Mouse (Mus musculus) lung, embryonic 15.5 days (tissue): ENCODE measurements around the gene Tmem51. TPM values are rescaled to one million over a fixed set of nuclear protein-coding genes. Genes with fewer than 3 reads are reported as not detected.
"Not testable (repeated sequence)": the region's sequence is repeated elsewhere in the genome, so short reads cannot be mapped to it uniquely, and the experiment has no call there.

Source experiments
- ATAC-seq: fragments of 200-750 bp; cut with Nextera tagmentation; 2 replicates; pipeline ENCODE4 v1.8.0; 2017; ENCODE audit warnings: moderate number of reproducible peaks, borderline replicate concordance; ENCODE audit not compliant: low FRiP score, low TSS enrichment; ENCODE audit errors: extremely low read depth
- H3K27ac ChIP-seq: fragments of 300-500 bp; sonication (generic); 2 replicates; pipeline ENCODE4 v1.5.1; 2015; ENCODE audit warnings: moderate library complexity, mild to moderate bottlenecking, inconsistent platforms
- H3K27me3 ChIP-seq: fragments of 300-500 bp; sonication (generic); 2 replicates; pipeline ENCODE4 v1.6.1; 2015; ENCODE audit warnings: inconsistent platforms
- H3K36me3 ChIP-seq: fragments of 300-500 bp; sonication (generic); 2 replicates; pipeline ENCODE4 v1.6.1; 2015; ENCODE audit warnings: inconsistent platforms
- H3K4me1 ChIP-seq: fragments of 300-500 bp; sonication (generic); 2 replicates; pipeline ENCODE4 v1.6.1; 2015; ENCODE audit warnings: inconsistent platforms
- H3K4me2 ChIP-seq: fragments of 300-500 bp; sonication (generic); 2 replicates; pipeline ENCODE4 v1.6.1; 2015; ENCODE audit warnings: inconsistent platforms, mild to moderate bottlenecking, moderate library complexity
- H3K4me3 ChIP-seq: fragments of 300-500 bp; sonication (generic); 2 replicates; pipeline ENCODE4 v1.5.1; 2015; ENCODE audit warnings: mild to moderate bottlenecking, inconsistent platforms
- H3K9ac ChIP-seq: fragments of 300-500 bp; sonication (generic); 2 replicates; pipeline ENCODE4 v1.6.1; 2015; ENCODE audit warnings: inconsistent platforms
- H3K9me3 ChIP-seq: fragments of 300-500 bp; sonication (generic); 2 replicates; pipeline ENCODE4 v1.6.1; 2016; ENCODE audit warnings: inconsistent platforms
- WGBS: fragments of 180-500 bp; shearing (Covaris S2); methylation state at CpG from one replicate; pipeline ENCODE4 v1.1.7; 2015; 5-methylcytosine and 5-hydroxymethylcytosine counted together
- polyA plus RNA-seq: library from polyadenylated mRNA; unstranded; fragments of >200 nt; fragmentation: Nextera tagmentation; extraction: Ambion mirVana; gene quantifications from 2 replicates; pipeline ENCODE4 v1.2.1, GENCODE M21; 2015

Gene Tmem51
- polyA plus RNA-seq, 1 experiment from 2014 or later = 23.1 TPM

- Histone ChIP-seq H3K4me3 (no peak overlapping the region), H3K4me2 (no peak overlapping the region), H3K27me3 (no peaks in the 10 kb centered on the region), H3K27ac (no peak overlapping the region), H3K9me3 (no peaks in the 10 kb centered on the region), H3K4me1 (peaks cover 8% of the 10 kb centered on the region; the same call in 1 of the 2 replicates), H3K36me3 (no peaks in the 10 kb centered on the region), H3K9ac (no peak overlapping the region)
- 84% methylated on average over 11 of the region's 11 CpGs for WGBS
- no peak for ATAC-seq
These were observed 29.5 kb downstream of the Tmem51 start for GRCm38 (mm10) chr4:142054580-142054979.

DNA sequence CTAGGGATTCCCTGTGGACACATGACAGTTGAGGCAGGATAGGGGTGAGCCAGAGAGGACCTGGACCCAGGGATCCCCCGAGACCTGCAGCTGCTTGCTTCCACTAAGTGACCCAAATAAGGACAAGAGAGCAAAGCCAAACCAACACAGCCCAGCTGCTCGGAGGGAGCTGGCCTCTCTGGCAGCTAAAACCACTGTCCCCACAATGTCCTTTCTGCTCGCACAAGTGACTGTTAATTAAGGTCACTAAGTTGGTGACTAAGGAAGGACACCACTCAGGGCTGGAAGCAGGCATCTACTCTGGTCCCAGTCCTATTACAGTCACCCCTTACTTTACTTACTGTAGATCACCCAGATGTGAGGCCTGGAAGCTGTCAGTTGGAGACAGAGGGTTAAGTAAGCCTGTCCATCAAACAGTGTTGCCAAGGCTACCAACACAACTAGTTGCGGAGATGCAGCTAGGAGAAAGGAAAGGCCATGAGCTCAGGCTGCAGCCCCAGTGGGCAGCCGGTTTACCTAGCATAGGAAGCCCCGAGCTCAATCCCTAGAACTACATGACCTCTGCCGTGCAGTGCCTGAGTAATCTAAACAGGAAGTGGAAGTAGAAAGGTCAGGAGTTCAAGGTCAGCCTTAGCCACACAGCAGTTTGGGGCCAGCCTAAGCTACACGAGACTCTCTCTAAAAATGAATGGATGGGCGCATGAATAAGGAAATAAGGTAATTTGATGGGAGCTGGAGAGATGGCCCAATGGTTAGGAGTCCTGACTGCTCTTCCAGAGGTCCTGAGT is 30.2 kb downstream of the Tmem51 start:
- no peaks in the 10 kb centered on the region for H3K27me3 ChIP-seq
- WGBS = 45% methylated on average over 9 of the region's 9 CpGs
- no peak overlapping the region for H3K27ac ChIP-seq

GRCm38 (mm10) chr4:142053261-142053660 is 30.8 kb downstream of the Tmem51 start:
- Histone ChIP-seq H3K27ac (no peak overlapping the region), H3K9ac (no peak overlapping the region), H3K36me3 (no peaks in the 10 kb centered on the region), H3K4me2 (no peak overlapping the region), H3K4me1 (peaks cover 8% of the 10 kb centered on the region; the same call in 1 of the 2 replicates), H3K9me3 (no peaks in the 10 kb centered on the region), H3K4me3 (no peak overlapping the region), H3K27me3 (no peaks in the 10 kb centered on the region)
- ATAC-seq = no peak
- WGBS = 46% methylated on average over 4 of the region's 4 CpGs

More for the DNA sequence above, 30.2 kb downstream of the Tmem51 start:
- Histone ChIP-seq H3K4me2 (no peak overlapping the region), H3K36me3 (no peaks in the 10 kb centered on the region), H3K4me3 (no peak overlapping the region), H3K9me3 (no peaks in the 10 kb centered on the region), H3K9ac (no peak overlapping the region), H3K4me1 (peaks cover 8% of the 10 kb centered on the region; the same call in 1 of the 2 replicates)
- ATAC-seq = no peak

DNA sequence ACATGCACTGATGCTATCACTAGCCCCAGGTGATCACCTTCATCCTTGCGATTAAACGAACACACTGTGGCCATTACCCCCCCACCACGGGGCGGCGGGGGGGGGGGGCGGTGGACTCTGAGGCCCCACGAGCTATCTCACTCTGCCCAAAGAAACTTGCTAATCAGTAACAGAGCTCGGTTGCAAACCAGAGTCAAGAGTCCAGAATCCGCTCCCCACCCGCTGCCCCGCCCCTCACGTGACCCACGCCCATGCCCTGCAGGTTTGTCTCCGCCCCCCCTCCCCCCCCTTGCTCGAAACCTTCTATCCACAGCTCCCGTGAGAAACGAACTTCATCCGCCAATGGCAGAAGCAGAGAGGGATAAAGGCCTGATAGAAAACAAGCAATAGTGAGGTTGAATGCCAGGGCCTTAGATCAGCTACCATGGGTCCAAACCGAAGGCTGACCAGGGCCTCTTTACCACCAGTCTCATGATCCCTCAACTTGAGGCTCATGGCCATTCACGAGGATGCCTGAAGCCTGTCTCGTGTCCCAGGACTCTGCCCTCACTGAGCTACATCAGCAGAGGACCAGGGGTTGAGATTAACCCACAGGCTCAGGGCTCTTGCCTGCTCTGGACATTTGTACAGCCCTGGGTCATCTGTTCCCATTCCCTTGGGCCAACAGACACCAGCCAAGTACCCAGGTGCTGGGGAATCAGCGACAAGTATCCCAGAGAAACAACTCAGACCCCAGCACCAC is 31.5 kb downstream of the Tmem51 start:
- 39% methylated on average over 22 of the region's 22 CpGs for WGBS
- Histone ChIP-seq H3K36me3 (no peaks in the 10 kb centered on the region), H3K9ac (no peak overlapping the region), H3K27me3 (no peaks in the 10 kb centered on the region), H3K27ac (no peak overlapping the region), H3K4me2 (peak overlapping the region; percentile 12), H3K4me1 (peaks cover 8% of the 10 kb centered on the region; the same call in 1 of the 2 replicates), H3K4me3 (no peak overlapping the region), H3K9me3 (no peaks in the 10 kb centered on the region)
- ATAC-seq = peak; percentile 20; the same call in 1 of the 2 replicates

DNA sequence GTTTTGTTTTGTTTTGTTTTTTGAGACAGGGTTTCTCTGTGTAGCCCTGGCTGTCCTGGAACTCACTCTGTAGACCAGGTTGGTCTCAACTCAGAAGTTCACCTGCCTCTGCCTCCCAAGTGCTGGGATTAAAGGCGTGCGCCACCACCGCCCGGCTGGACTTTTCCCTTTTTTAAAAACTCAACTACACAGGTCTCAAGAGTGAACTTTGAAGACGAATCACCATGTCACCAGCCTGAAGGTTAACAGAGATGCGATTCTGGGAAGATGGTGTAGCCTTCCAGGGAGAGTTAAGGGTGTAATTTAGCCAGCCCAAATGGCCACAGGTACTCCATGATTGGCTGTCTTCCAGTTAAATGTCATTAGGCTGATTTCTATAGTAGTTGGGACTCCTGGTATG is 32.2 kb downstream of the Tmem51 start:
- not testable (repeated sequence) for H3K9me3 ChIP-seq, H3K27ac ChIP-seq, H3K9ac ChIP-seq, H3K27me3 ChIP-seq, ATAC-seq, H3K36me3 ChIP-seq, H3K4me3 ChIP-seq
- Histone ChIP-seq H3K4me2 (peak overlapping the region; percentile 12), H3K4me1 (peaks cover 11% of the 10 kb centered on the region; the same call in 1 of the 2 replicates)
- WGBS = 73% methylated on average over 6 of the region's 6 CpGs

GRCm38 (mm10) chr4:142049963-142050362 is 34.1 kb downstream of the Tmem51 start:
- H3K4me1 ChIP-seq = peaks cover 12% of the 10 kb centered on the region; the same call in 1 of the 2 replicates
- no peak overlapping the region for H3K9ac ChIP-seq
- ATAC-seq = no peak
- H3K27ac ChIP-seq = no peak overlapping the region
- no peak overlapping the region for H3K4me2 ChIP-seq
- H3K9me3 ChIP-seq = no peaks in the 10 kb centered on the region
- no peaks in the 10 kb centered on the region for H3K27me3 ChIP-seq
- no peak overlapping the region for H3K4me3 ChIP-seq
- WGBS = 91% methylated on average over 5 of the region's 5 CpGs
- H3K36me3 ChIP-seq = no peaks in the 10 kb centered on the region

DNA sequence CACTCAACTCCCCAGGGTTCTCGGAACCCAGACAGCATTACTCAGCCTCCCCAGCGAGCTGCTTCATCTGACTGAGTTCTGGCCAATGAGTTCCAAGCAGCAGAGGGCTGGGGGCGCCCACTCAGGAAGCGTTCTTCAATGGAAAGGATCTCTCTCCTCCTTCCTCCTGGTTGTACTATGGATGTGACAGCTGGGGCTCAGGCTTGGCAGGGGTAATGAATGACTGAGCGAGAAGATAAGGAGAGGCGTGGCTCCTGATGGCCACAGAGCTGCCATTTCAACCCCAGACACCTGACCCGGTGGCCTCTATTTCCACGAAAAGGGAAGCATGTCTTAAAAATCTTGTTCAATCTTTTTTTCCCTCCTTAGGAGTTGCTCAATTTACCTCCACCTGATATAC is 35.7 kb downstream of the Tmem51 start:
- WGBS = 51% methylated on average over 8 of the region's 8 CpGs
- no peak overlapping the region for H3K4me2 ChIP-seq
- H3K4me3 ChIP-seq = no peak overlapping the region
- peaks cover 12% of the 10 kb centered on the region; the same call in 1 of the 2 replicates for H3K4me1 ChIP-seq
- no peak overlapping the region for H3K9ac ChIP-seq
- no peaks in the 10 kb centered on the region for H3K36me3 ChIP-seq
- no peaks in the 10 kb centered on the region for H3K27me3 ChIP-seq
- ATAC-seq = no peak
- H3K9me3 ChIP-seq = no peaks in the 10 kb centered on the region
- no peak overlapping the region for H3K27ac ChIP-seq

DNA sequence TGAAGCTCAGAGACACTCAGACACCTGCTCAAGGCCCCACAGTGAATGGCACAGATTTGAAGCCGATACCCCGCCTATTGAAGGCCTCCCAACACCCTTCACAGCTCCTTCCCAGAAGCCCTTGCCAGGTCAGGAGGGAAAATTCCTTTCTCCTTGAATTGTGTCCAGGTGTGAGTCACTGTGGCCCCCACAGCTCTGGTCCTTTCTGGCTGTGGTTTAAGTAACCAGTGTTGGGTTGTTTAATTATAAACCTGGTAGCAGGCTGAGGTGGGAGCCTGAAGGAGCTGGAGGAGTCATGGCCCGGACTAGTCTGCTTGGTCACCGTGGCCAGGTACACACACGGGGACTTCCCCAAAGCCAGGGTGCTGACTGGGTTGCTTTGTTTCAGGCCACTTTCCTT is 37.1 kb downstream of the Tmem51 start:
- peaks cover 16% of the 10 kb centered on the region for H3K4me1 ChIP-seq
- no peaks in the 10 kb centered on the region for H3K36me3 ChIP-seq
- no peak overlapping the region for H3K4me3 ChIP-seq
- ATAC-seq = no peak
- no peaks in the 10 kb centered on the region for H3K27me3 ChIP-seq
- H3K27ac ChIP-seq = peak overlapping the region; percentile 2; the same call in 1 of the 2 replicates
- WGBS = 61% methylated on average over 5 of the region's 5 CpGs
- H3K9me3 ChIP-seq = no peaks in the 10 kb centered on the region
- H3K9ac ChIP-seq = no peak overlapping the region
- H3K4me2 ChIP-seq = no peak overlapping the region

GRCm38 (mm10) chr4:142046496-142046895 is 37.6 kb downstream of the Tmem51 start:
- no peaks in the 10 kb centered on the region for H3K27me3 ChIP-seq
- H3K27ac ChIP-seq = no peak overlapping the region
- no peaks in the 10 kb centered on the region for H3K9me3 ChIP-seq
- H3K4me2 ChIP-seq = no peak overlapping the region
- H3K9ac ChIP-seq = no peak overlapping the region
- no peak overlapping the region for H3K4me3 ChIP-seq
- H3K4me1 ChIP-seq = peaks cover 20% of the 10 kb centered on the region
- H3K36me3 ChIP-seq = no peaks in the 10 kb centered on the region
- WGBS = 75% methylated on average over 7 of the region's 7 CpGs
- no peak for ATAC-seq

- H3K4me3 ChIP-seq = no peak overlapping the region
- H3K27me3 ChIP-seq = no peaks in the 10 kb centered on the region
- H3K9ac ChIP-seq = no peak overlapping the region
- H3K4me1 ChIP-seq = peaks cover 23% of the 10 kb centered on the region
- no peak overlapping the region for H3K4me2 ChIP-seq
- WGBS = 65% methylated on average over 14 of the region's 14 CpGs
- H3K36me3 ChIP-seq = no peaks in the 10 kb centered on the region
- H3K9me3 ChIP-seq = no peaks in the 10 kb centered on the region
- no peak overlapping the region for H3K27ac ChIP-seq
- no peak for ATAC-seq
These were observed 38.4 kb downstream of the Tmem51 start for GRCm38 (mm10) chr4:142045595-142046163.

- no peak overlapping the region for H3K27ac ChIP-seq
- WGBS = 39% methylated on average over 12 of the region's 12 CpGs
These were observed 39.7 kb downstream of the Tmem51 start for GRCm38 (mm10) chr4:142044452-142044851.

More at GRCm38 (mm10) chr4:142044452-142044851, 39.7 kb downstream of the Tmem51 start:
- peak; percentile 35; the same call in 1 of the 2 replicates for ATAC-seq
- Histone ChIP-seq H3K9ac (no peak overlapping the region), H3K4me1 (peaks cover 23% of the 10 kb centered on the region), H3K9me3 (no peaks in the 10 kb centered on the region), H3K27me3 (no peaks in the 10 kb centered on the region), H3K4me3 (no peak overlapping the region), H3K36me3 (no peaks in the 10 kb centered on the region), H3K4me2 (no peak overlapping the region)
